Mouse (Mus musculus): Measurements from ENCODE around the gene Olfr914.

Gene Olfr914

DNA sequence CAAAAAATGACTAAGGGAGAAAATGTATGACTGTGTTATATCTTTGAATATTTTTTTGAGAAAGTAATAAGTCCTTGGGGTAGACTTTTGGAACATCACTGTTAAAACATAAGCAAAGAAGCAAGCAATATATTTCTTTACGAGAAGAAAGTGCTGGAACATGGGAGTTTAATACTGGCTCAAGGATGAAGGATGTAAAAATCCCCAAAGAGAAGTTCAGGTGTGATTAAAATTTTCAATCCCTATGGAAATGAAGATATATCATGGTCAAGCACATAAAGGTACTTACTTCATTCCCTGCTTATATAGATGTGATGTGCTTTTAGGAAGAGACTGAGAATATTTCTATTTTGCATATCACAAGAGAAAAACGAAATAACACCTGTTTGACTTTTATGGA lies at the start of gene Olfr914:
Gene Olfr914, plus strand, starts transcription at position 301 of the 400 bp plus-strand sequence.
- DNase-seq (ENCODE audit: low read depth), result no peak

DNA sequence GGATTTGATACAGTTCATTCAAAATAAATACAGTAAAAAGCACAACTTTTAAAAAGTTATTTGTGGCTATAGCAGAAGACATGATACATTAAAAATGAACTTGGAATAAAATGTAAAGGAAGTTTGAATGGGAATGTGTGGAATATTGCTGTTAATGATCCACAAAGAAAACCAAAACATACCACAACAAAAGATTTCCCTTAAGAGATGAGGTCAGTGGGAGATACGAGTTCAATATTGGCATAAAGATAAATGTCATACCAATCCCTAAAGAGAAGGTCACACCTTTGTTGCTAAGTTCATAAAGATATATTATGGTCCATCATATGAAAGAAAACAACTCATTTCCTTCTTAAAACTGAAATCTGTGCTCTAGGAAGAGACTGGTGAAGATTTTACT lies 25.0 kb upstream of the Olfr914 start, which contains the start of gene Olfr912:
Gene Olfr912, plus strand, starts transcription at position 301 of the 400 bp plus-strand sequence.
- DNase-seq (ENCODE audit: low read depth), result no peak

GRCm38 (mm10) chr9:38591056-38591455 lies 13.8 kb upstream of the Olfr914 start:
- DNase-seq (ENCODE audit: low read depth), result no peak

GRCm38 (mm10) chr9:38592459-38592858 lies 12.4 kb upstream of the Olfr914 start, which contains the start of gene Olfr913:
Gene Olfr913, plus strand, starts transcription at chr9:38592759.
- no peak for DNase-seq (ENCODE audit: low read depth)

GRCm38 (mm10) chr9:38632406-38632805 lies 27.5 kb downstream of the Olfr914 start:
- no peak for DNase-seq (ENCODE audit: low read depth)

GRCm38 (mm10) chr9:38659775-38660174 lies 54.9 kb downstream of the Olfr914 start, which contains the start of gene Olfr916:
Gene Olfr916, minus strand, starts transcription at chr9:38659875.
- no peak for DNase-seq (ENCODE audit: low read depth)

Data from NIH3T3 (cell line).